Mouse (Mus musculus) liver, adult 2 months (tissue): ENCODE data around the gene Samd9l. TPM values are rescaled to one million over a fixed set of nuclear protein-coding genes. Genes with fewer than 3 reads are reported as not detected.
A peak's percentile ranks its signal among the peaks of the same experiment; 100 is the strongest.
"Not testable (repeated sequence)": the region's sequence is repeated elsewhere in the genome, so short reads cannot be mapped to it uniquely, and the experiment has no call there.

ENCODE experiments used
- DNase-seq: peaks from one replicate; pipeline ENCODE4 v3.0.0-alpha.2; 2011; ENCODE audit warnings: low read depth, low spot score; ENCODE audit errors: extremely low read depth
- H3K27ac ChIP-seq: fragments of 200-500 bp; replicated peaks from 2 replicates; pipeline ENCODE4 v1.5.1; 2012; ENCODE audit warnings: low read depth, mild to moderate bottlenecking, control low read depth, inconsistent platforms, low read length; ENCODE audit not compliant: insufficient read depth
- H3K27me3 ChIP-seq: fragments of 200-500 bp; 2 replicates; pipeline ENCODE4 v1.6.1; 2012; ENCODE audit warnings: mild to moderate bottlenecking, moderate library complexity, low read length, inconsistent platforms; ENCODE audit not compliant: control insufficient read depth, insufficient read depth
- H3K36me3 ChIP-seq: fragments of 200-500 bp; 2 replicates; pipeline ENCODE4 v1.6.1; 2012; ENCODE audit warnings: low read length, inconsistent platforms; ENCODE audit not compliant: control insufficient read depth, insufficient read depth
- H3K4me1 ChIP-seq: fragments of 200-500 bp; 2 replicates; pipeline ENCODE4 v1.6.1; 2011; ENCODE audit warnings: low read length; ENCODE audit not compliant: control insufficient read depth, insufficient read depth
- H3K4me3 ChIP-seq: fragments of 200-500 bp; 2 replicates; pipeline ENCODE4 v1.5.1; 2011; ENCODE audit warnings: low read depth, mild to moderate bottlenecking, control low read depth, low read length, moderate library complexity; ENCODE audit not compliant: insufficient read depth
- H3K79me2 ChIP-seq: fragments of 200-500 bp; 2 replicates; pipeline ENCODE4 v1.6.1; 2012; ENCODE audit warnings: inconsistent platforms, mild to moderate bottlenecking, low read length, moderate library complexity; ENCODE audit not compliant: control insufficient read depth, insufficient read depth
- H3K9ac ChIP-seq: fragments of 200-500 bp; 2 replicates; pipeline ENCODE4 v1.6.1; 2012; ENCODE audit warnings: low read depth, mild to moderate bottlenecking, control low read depth, inconsistent platforms, low read length
- CTCF ChIP-seq: fragments of 200-500 bp; IDR thresholded peaks from 2 replicates; pipeline ENCODE4 v1.5.1; 2011; ENCODE audit warnings: low read depth, low read length, control low read depth
- POLR2A ChIP-seq: fragments of 200-500 bp; IDR thresholded peaks from 2 replicates; pipeline ENCODE4 v1.6.1; 2011; ENCODE audit warnings: low read length, control low read depth; ENCODE audit not compliant: insufficient read depth; ENCODE audit errors: extremely low read depth
- WGBS: fragments of 180-500 bp; shearing (Covaris S2); methylation state at CpG from one replicate; pipeline ENCODE4 v1.1.7; 2018; 5-methylcytosine and 5-hydroxymethylcytosine counted together
- polyA plus RNA-seq: library from polyadenylated mRNA; depleted of rRNA; stranded (reverse); fragments of >200 nt; gene quantifications from 2 replicates; pipeline ENCODE4 v1.2.3, GENCODE M21; 2012
- total RNA-seq: library from RNA; depleted of rRNA; stranded (reverse); fragments of >200 nt; gene quantifications from 2 replicates; pipeline ENCODE4 v1.2.3, GENCODE M21; 2014

Gene Samd9l
- total and polyA plus RNA-seq, 2 experiments, result 0.83 to 24.8 TPM

DNA sequence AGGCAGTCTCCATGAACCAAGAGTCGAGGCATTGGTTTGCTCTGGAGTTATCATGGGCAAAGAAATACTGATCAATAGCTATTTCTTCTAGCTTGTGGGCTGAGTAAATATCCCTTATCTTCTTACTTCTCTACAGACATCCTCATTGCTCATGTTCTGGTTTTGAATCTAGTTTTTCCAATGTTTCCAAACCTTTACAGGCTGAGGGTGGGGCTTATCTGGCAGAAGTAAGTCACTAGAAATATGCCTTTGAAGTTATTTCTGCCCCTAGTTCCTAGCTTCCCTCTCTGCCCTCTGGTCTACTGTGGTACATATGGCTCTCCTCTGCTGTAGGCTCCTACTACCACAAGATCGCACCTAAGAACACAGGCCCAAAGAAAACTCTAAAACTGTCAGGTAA lies 20.2 kb downstream of the Samd9l start:
- Histone ChIP-seq H3K4me3 (no peak overlapping the region), H3K9ac (no peak overlapping the region), H3K27ac (no peak overlapping the region), H3K36me3 (peaks cover 29% of the 10 kb centered on the region), H3K79me2 (no peaks in the 10 kb centered on the region), H3K4me1 (no peaks in the 10 kb centered on the region), H3K27me3 (no peaks in the 10 kb centered on the region)
- WGBS, result 81% methylated on average over 2 of the region's 2 CpGs
- no peak for TF ChIP-seq CTCF
- no peak for TF ChIP-seq POLR2A
- no peak for DNase-seq

DNA sequence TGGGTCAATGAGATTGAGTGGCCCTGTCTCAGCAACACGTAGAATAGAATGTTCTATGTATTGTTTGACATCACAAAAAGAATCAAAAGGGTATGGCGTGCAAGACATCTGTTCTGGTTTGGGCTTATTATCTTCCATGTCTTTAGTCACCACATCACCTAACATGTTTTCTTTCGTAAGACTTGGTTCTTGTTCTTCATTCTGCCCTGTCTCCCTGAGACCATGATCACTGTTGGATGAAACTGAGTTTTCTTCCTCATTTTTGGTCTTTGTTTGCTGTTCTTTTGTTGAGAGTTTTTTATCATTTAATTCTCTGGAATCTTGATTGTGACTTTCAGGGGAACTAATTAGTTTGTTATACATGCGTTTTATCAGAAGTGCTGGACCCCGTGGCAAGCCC lies 22.7 kb downstream of the Samd9l start:
- no peak overlapping the region for H3K9ac ChIP-seq
- H3K79me2 ChIP-seq, result no peaks in the 10 kb centered on the region
- no peaks in the 10 kb centered on the region for H3K4me1 ChIP-seq
- no peaks in the 10 kb centered on the region for H3K27me3 ChIP-seq
- 95% methylated on average over 5 of the region's 5 CpGs for WGBS
- DNase-seq, result no peak
- H3K27ac ChIP-seq, result no peak overlapping the region
- H3K36me3 ChIP-seq, result peaks cover 29% of the 10 kb centered on the region
- TF ChIP-seq CTCF, result no peak
- TF ChIP-seq POLR2A, result no peak
- no peak overlapping the region for H3K4me3 ChIP-seq

DNA sequence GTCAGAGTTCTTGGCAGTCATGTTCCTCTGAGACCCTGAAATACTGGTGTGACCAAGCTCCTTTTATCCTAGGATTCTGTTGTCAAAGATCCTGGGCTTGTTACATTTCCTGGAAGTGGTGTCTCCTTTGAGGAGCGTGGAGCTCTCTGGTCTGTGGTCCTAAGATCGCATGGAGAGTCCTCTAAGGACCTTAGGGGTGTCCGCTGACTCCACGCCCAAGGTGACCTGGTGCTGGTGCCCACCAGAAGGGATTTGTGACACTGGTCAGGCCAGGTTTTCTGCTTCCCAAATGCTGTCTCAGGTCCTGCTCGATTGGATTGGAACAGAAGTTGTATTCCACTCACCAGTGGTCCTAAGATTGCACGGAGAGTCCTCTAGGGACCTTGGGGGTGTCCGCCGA lies 29.8 kb downstream of the Samd9l start:
- TF ChIP-seq CTCF (no peak), POLR2A (no peak)
- H3K4me3 ChIP-seq, result no peak overlapping the region
- H3K9ac ChIP-seq, result no peak overlapping the region
- no peaks in the 10 kb centered on the region for H3K79me2 ChIP-seq
- DNase-seq, result no peak
- H3K27me3 ChIP-seq, result no peaks in the 10 kb centered on the region
- H3K4me1 ChIP-seq, result no peaks in the 10 kb centered on the region
- WGBS, result 92% methylated on average over 8 of the region's 8 CpGs
- peaks cover 3% of the 10 kb centered on the region; the same call in 1 of the 2 replicates for H3K36me3 ChIP-seq
- H3K27ac ChIP-seq, result no peak overlapping the region

DNA sequence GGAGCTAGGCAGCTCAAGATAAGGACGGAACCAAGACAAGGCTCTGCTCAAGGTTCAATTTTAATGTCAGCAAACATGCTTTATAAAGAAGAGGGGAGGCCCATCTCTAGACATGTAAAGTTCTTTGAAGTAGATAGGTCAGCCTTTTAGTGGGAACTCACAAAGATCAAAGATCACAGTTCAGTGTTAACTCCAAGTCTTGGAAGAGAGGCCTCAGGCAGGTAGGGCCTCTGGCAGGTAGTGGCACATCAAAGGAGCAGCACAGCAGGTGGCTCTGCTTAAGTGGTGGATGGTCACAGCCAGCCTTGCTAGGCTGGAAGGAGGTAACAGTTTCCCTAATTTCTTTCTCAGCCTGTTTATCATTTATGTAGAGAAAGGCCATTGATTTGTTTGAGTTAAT lies 33.8 kb downstream of the Samd9l start:
- H3K4me3 ChIP-seq, H3K36me3 ChIP-seq, DNase-seq, H3K9ac ChIP-seq, H3K27me3 ChIP-seq, H3K27ac ChIP-seq, H3K79me2 ChIP-seq, H3K4me1 ChIP-seq: not testable (repeated sequence)
- 84% methylated on average over 1 of the region's 1 CpGs for WGBS

DNA sequence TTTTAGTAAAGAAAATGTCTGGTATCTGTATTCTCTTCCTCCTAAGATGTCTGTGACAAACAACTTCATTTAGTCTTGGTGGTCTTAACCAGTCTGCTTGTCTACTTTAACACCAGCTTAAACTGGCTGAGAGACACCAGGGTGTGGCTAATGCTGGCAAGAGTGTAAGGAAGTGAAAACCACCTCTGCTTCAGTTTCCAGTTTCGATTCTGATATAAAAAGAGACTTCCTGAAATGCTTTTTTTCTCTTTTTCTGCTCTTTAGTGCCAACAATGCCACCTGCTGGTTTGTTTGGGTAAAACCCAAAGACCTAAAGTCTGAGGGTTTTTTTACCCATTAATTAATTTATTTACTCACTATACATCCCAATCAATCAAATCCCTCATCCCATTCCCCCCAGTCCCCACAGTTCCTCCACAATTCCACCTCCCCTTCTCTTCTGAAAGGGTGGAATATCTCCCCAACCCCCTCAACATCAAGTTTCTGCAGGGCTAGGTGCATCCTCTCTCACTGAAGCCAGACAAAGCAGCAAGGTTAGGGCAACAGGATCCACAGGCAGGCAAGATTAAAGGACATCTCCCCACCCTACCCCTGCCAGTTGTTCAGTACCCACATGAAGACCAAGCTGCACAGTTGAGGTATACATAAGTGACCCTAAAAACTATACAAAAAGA lies 53.3 kb downstream of the Samd9l start:
- not testable (repeated sequence) for H3K79me2 ChIP-seq, H3K4me1 ChIP-seq, H3K36me3 ChIP-seq, H3K27ac ChIP-seq, H3K27me3 ChIP-seq, H3K9ac ChIP-seq
- DNase-seq, result peak; percentile 72
- WGBS, result 3% methylated on average over 1 of the region's 1 CpGs
- H3K4me3 ChIP-seq, result peak overlapping the region; percentile 27; the same call in 1 of the 2 replicates

DNA sequence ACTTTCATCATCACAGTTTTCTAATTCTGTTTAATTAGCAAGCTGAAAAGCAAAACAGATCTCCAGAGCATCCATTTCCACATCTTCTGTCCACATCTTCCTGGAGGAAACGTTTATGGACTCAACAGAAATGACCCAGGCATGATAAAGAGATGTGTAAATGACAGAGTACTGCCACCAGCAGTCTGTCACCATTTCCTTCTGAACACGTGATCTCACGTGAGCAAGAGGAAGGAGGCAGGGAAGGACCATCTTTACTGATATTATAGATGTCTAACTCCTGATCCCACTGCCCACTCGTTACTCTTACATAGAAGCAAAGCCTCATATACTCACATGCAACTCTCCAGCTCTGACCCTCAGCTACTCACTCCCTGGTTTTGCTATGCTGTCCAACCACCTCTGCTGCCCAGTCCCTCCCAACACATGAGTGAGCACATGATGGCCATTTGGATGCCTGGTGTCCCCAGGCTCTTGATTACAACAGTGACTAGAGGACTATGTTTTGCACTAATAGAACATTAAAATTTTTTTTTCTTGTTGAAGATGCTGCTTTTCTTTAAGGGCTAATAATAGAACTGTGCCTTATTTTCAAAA lies 54.2 kb downstream of the Samd9l start:
- not testable (repeated sequence) for H3K27me3 ChIP-seq, H3K4me1 ChIP-seq, H3K27ac ChIP-seq, H3K79me2 ChIP-seq, H3K9ac ChIP-seq, DNase-seq, H3K36me3 ChIP-seq
- H3K4me3 ChIP-seq, result peak overlapping the region; percentile 23; the same call in 1 of the 2 replicates
- 26% methylated on average over 3 of the region's 4 CpGs for WGBS

DNA sequence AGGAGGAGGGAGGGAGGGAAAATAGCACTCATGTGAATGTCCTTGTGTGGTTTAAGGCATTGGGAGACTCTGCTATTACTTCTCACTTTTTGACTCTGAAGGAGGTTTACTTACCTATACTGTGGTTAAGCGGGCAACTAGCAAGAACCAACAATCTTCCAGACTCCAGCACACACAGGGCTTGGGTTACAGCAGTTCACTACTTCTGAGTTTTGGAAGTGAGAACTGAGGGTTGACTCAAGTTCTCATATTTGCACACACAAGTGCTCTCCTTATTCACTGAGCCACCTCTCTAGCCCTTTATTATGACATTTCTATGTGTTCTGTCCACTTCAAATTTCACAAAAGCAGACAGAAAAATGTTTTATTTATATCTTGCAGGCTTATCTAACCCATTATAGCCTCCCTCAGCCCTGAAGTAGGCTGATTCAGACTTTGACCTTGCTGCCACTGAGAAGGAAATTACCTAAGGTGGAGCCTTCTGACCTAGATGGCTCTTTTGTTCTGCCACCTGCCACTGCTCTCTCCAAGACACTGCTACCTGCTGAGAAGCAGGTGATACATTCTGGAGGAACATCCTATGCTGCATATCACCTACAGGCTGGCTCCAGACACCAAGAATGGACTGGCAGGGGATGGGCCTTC lies 55.6 kb downstream of the Samd9l start:
- DNase-seq, H3K27ac ChIP-seq, H3K36me3 ChIP-seq, H3K79me2 ChIP-seq, H3K9ac ChIP-seq, H3K4me1 ChIP-seq, H3K27me3 ChIP-seq, H3K4me3 ChIP-seq: not testable (repeated sequence)
- 84% methylated on average over 1 of the region's 1 CpGs for WGBS
